Mouse (Mus musculus): Measurements from ENCODE around the gene Dpm3. TPM values are rescaled to one million over a fixed set of nuclear protein-coding genes. Genes with fewer than 3 reads are reported as not detected.

The Dpm3 gene
- total RNA-seq, 2 experiments from 2014 or later = 50.0 to 63.2 TPM

GRCm38 (mm10) chr3:89231345-89231744 lies 27.8 kb upstream of the Dpm3 start:
- DNase-seq (ENCODE audit: low spot score in 2 of 2) = no peak

- no peak for DNase-seq (ENCODE audit: low spot score in 2 of 2)
These were observed 27.3 kb upstream of the Dpm3 start for GRCm38 (mm10) chr3:89231772-89232275.

- no peak for DNase-seq (ENCODE audit: low spot score in 2 of 2)
These were observed 26.5 kb upstream of the Dpm3 start for GRCm38 (mm10) chr3:89232614-89233013.

GRCm38 (mm10) chr3:89233562-89234110 lies 25.5 kb upstream of the Dpm3 start:
- no peak for DNase-seq (ENCODE audit: low spot score in 2 of 2)

- DNase-seq (ENCODE audit: low spot score in 2 of 2) = no peak
These were observed 22.6 kb upstream of the Dpm3 start for GRCm38 (mm10) chr3:89236516-89236915.

GRCm38 (mm10) chr3:89237682-89238081 lies 21.5 kb upstream of the Dpm3 start:
- DNase-seq (ENCODE audit: low spot score in 2 of 2) = no peak

GRCm38 (mm10) chr3:89238494-89238893 lies 20.7 kb upstream of the Dpm3 start:
- no peak for DNase-seq (ENCODE audit: low spot score in 2 of 2)

GRCm38 (mm10) chr3:89242331-89242895 lies 16.7 kb upstream of the Dpm3 start:
- no peak for DNase-seq (ENCODE audit: low spot score in 2 of 2)

- DNase-seq (ENCODE audit: low spot score in 2 of 2) = no peak
These were observed 15.5 kb upstream of the Dpm3 start for GRCm38 (mm10) chr3:89243609-89244008.

GRCm38 (mm10) chr3:89244158-89244981 lies 14.8 kb upstream of the Dpm3 start:
- DNase-seq (ENCODE audit: low spot score in 2 of 2) = no peak

GRCm38 (mm10) chr3:89244982-89245687 lies 14.0 kb upstream of the Dpm3 start:
- DNase-seq (ENCODE audit: low spot score in 2 of 2) = peak; percentile 73 to 81

- peak; percentile 64 to 85 for DNase-seq (ENCODE audit: low spot score in 2 of 2)
These were observed 13.4 kb upstream of the Dpm3 start, which contains the start of gene Krtcap2 for GRCm38 (mm10) chr3:89245688-89246171. TSS of gene Krtcap2 (plus strand) at chr3:89245966.

GRCm38 (mm10) chr3:89246261-89247100 lies 12.7 kb upstream of the Dpm3 start, which contains the start of gene Trim46:
TSS of gene Trim46 (minus strand) at chr3:89246309.
- peak; percentile 87 to 93 for DNase-seq (ENCODE audit: low spot score in 2 of 2)

- DNase-seq (ENCODE audit: low spot score in 2 of 2) = no peak
These were observed 11.7 kb upstream of the Dpm3 start for GRCm38 (mm10) chr3:89247466-89247865.

- DNase-seq (ENCODE audit: low spot score in 2 of 2) = no peak
These were observed 8.6 kb upstream of the Dpm3 start for GRCm38 (mm10) chr3:89250435-89251040.

GRCm38 (mm10) chr3:89251365-89251895 lies 7.7 kb upstream of the Dpm3 start:
- no peak for DNase-seq (ENCODE audit: low spot score in 2 of 2)

- no peak for DNase-seq (ENCODE audit: low spot score in 2 of 2)
These were observed 4.2 kb upstream of the Dpm3 start for GRCm38 (mm10) chr3:89254994-89255393.

- no peak for DNase-seq (ENCODE audit: low spot score in 2 of 2)
These were observed 3.0 kb upstream of the Dpm3 start for GRCm38 (mm10) chr3:89256177-89256576.

GRCm38 (mm10) chr3:89260211-89260610 lies 1.1 kb downstream of the Dpm3 start:
- DNase-seq (ENCODE audit: low spot score in 2 of 2) = no peak

- no peak for DNase-seq (ENCODE audit: low spot score in 2 of 2)
These were observed 3.3 kb downstream of the Dpm3 start for GRCm38 (mm10) chr3:89262417-89262816.
